Mouse (Mus musculus) E14TG2a.4 (cell line): ENCODE data around the gene Hs6st2.

Experiments used
- CTCF ChIP-seq: conservative IDR thresholded peaks from 2 replicates; pipeline ENCODE4 v1.5.1; 2014; ENCODE audit warnings: low read length
- POU5F1 ChIP-seq: IDR thresholded peaks from 2 replicates; pipeline ENCODE4 v1.6.1; 2014; ENCODE audit warnings: low read length, borderline replicate concordance

GRCm38 (mm10) chrX:51631376-51631775 lies 50.3 kb downstream of the Hs6st2 start:
- TF ChIP-seq CTCF (no peak), POU5F1 (no peak)
